Mouse (Mus musculus): ENCODE results near the gene Dap. TPM values are rescaled to one million over a fixed set of nuclear protein-coding genes. Genes with fewer than 3 reads are reported as not detected.

Gene Dap
- total and polyA plus RNA-seq, 3 experiments, result 12.6 to 69.8 (median 15.1) TPM

- peaks cover 58 to 82% of the 10 kb centered on the region in 2 experiments for H3K36me3 ChIP-seq (replicated peaks in 1 of 2; ENCODE audit: control insufficient read depth in 1 of 2, insufficient read depth in 1 of 2, low read length in 1 of 2)
- H3K27ac ChIP-seq (ENCODE audit: insufficient read depth, low read depth), result no peak overlapping the region
- no peak overlapping the region for H3K4me3 ChIP-seq (replicated peaks in 1 of 3; ENCODE audit: low read depth in 2 of 3, low read length in 2 of 3, poor library complexity in 1 of 3)
- H3K4me2 ChIP-seq (ENCODE audit: insufficient read depth, low read depth, poor library complexity, severe bottlenecking), result no peak overlapping the region
- H3K79me2 ChIP-seq (replicated peaks; ENCODE audit: control insufficient read depth, extremely low read depth, insufficient read depth, poor library complexity, severe bottlenecking), result peaks cover 35% of the 10 kb centered on the region
- peaks cover 11% of the 10 kb centered on the region for H3K9me3 ChIP-seq (replicated peaks; ENCODE audit: low read length)
- in situ Hi-C loops (cut with MboI; ENCODE audit: low pct_ligation_motif_present, low pct_unique_long_range_greater_than_20kb, low sequenced_read_pairs) (no loop called here), dilution Hi-C loops (cut with MboI; ENCODE audit: extremely low pct_ligation_motif_present, extremely low pct_unique_long_range_greater_than_20kb, low sequenced_read_pairs) (no loop called here)
- no peaks in the 10 kb centered on the region for H3K27me3 ChIP-seq (replicated peaks)
- peak; percentile 81 for DNase-seq (ENCODE audit: extremely low read depth)
- no peak overlapping the region for H3K9ac ChIP-seq (ENCODE audit: insufficient read depth, low read depth)
- H3K4me1 ChIP-seq (ENCODE audit: control insufficient read depth in 1 of 2, insufficient read depth in 2 of 2), result peaks cover 21 to 80% of the 10 kb centered on the region in 2 experiments
- no peak for TF ChIP-seq POLR2A (IDR thresholded peaks at IDR 0.05; ENCODE audit: low read depth, low read length)
- peak; percentile 46; the same call in 1 of the 2 replicates for TF ChIP-seq IRF4 (IDR thresholded peaks at IDR 0.05; ENCODE audit: low read depth, low read length)
- TF ChIP-seq NELFE (IDR thresholded peaks at IDR 0.05; ENCODE audit: low read depth, low read length), result peak; percentile 38; the same call in 1 of the 2 replicates
- TF ChIP-seq TCF12 (IDR thresholded peaks at IDR 0.05; ENCODE audit: low read depth, low read length), result 0 out of 2 replicates have a peak, but pooled peaks have one; percentile 41
- peak; percentile 55 for TF ChIP-seq ZC3H11A (IDR thresholded peaks at IDR 0.05; ENCODE audit: low read depth, low read length)
- peak; percentile 27 to 94; a peak in 3 of 4 replicates for TF ChIP-seq CTCF (conservative IDR thresholded peaks at IDR 0.05 in 1 of 2, IDR thresholded peaks at IDR 0.05 in 1 of 2; ENCODE audit: low read depth in 2 of 2, low read length in 2 of 2)
- peak; percentile 59; the same call in 1 of the 2 replicates for TF ChIP-seq MAZ (IDR thresholded peaks at IDR 0.05; ENCODE audit: low read depth, low read length)
- no peak for TF ChIP-seq JUN (IDR thresholded peaks at IDR 0.05; ENCODE audit: insufficient read depth, low read depth, low read length)
- peak; percentile 92 for TF ChIP-seq SMC3 (IDR thresholded peaks at IDR 0.05; ENCODE audit: low read depth, low read length)
- peak; percentile 90 for TF ChIP-seq RAD21 (IDR thresholded peaks at IDR 0.05; ENCODE audit: low read depth, low read length)
- peak; percentile 48; the same call in 1 of the 2 replicates for TF ChIP-seq MYC (IDR thresholded peaks at IDR 0.05; ENCODE audit: low read depth, low read length)
- no peak for TF ChIP-seq CHD2 (IDR thresholded peaks at IDR 0.05; ENCODE audit: low read length)
- no peak for TF ChIP-seq POLR2AphosphoS2 (IDR thresholded peaks at IDR 0.05; ENCODE audit: low read depth, low read length)
- TF ChIP-seq MAFK (IDR thresholded peaks at IDR 0.05; ENCODE audit: insufficient replicate concordance, low read length), result peak; percentile 50; the same call in 1 of the 2 replicates
- TF ChIP-seq JUND (conservative IDR thresholded peaks at IDR 0.05; ENCODE audit: low read depth, low read length), result no peak; the same call in 1 of the 2 replicates
- peak; percentile 52 for TF ChIP-seq BHLHE40 (IDR thresholded peaks at IDR 0.05; ENCODE audit: low read depth, low read length)
These were observed 91.6 kb downstream of the Dap start for GRCm38 (mm10) chr15:31315630-31316231.

GRCm38 (mm10) chr15:31317056-31317805 is 93.1 kb downstream of the Dap start:
- Histone ChIP-seq H3K27ac (ENCODE audit: insufficient read depth, low read depth) (peak overlapping the region; percentile 52), H3K4me3 (replicated peaks in 1 of 3; ENCODE audit: low read depth in 2 of 3, low read length in 2 of 3, poor library complexity in 1 of 3) (peak overlapping the region in 1 of 3 experiments; percentile 39), H3K27me3 (replicated peaks) (no peaks in the 10 kb centered on the region), H3K36me3 (replicated peaks in 1 of 2; ENCODE audit: control insufficient read depth in 1 of 2, insufficient read depth in 1 of 2, low read length in 1 of 2) (peaks cover 61 to 84% of the 10 kb centered on the region in 2 experiments), H3K4me1 (ENCODE audit: control insufficient read depth in 1 of 2, insufficient read depth in 2 of 2) (peaks cover 17 to 71% of the 10 kb centered on the region in 2 experiments), H3K4me2 (ENCODE audit: insufficient read depth, low read depth, poor library complexity, severe bottlenecking) (no peak overlapping the region), H3K9me3 (replicated peaks; ENCODE audit: low read length) (peaks cover 11% of the 10 kb centered on the region), H3K79me2 (replicated peaks; ENCODE audit: control insufficient read depth, extremely low read depth, insufficient read depth, poor library complexity, severe bottlenecking) (peaks cover 41% of the 10 kb centered on the region), H3K9ac (ENCODE audit: insufficient read depth, low read depth) (no peak overlapping the region)
- dilution Hi-C loops (cut with MboI; ENCODE audit: extremely low pct_ligation_motif_present, extremely low pct_unique_long_range_greater_than_20kb, low sequenced_read_pairs), result no loop called here
- TF ChIP-seq SMC3 (IDR thresholded peaks at IDR 0.05; ENCODE audit: low read depth, low read length) (no peak), JUN (IDR thresholded peaks at IDR 0.05; ENCODE audit: insufficient read depth, low read depth, low read length) (no peak), NELFE (IDR thresholded peaks at IDR 0.05; ENCODE audit: low read depth, low read length) (no peak), BHLHE40 (IDR thresholded peaks at IDR 0.05; ENCODE audit: low read depth, low read length) (no peak), ZNF384 (IDR thresholded peaks at IDR 0.05; ENCODE audit: low read depth, low read length) (no peak), MAX (IDR thresholded peaks at IDR 0.05; ENCODE audit: low read length) (no peak), ZKSCAN1 (IDR thresholded peaks at IDR 0.05; ENCODE audit: borderline replicate concordance, low read depth, low read length) (no peak), ZC3H11A (IDR thresholded peaks at IDR 0.05; ENCODE audit: low read depth, low read length) (no peak), USF2 (conservative IDR thresholded peaks at IDR 0.05; ENCODE audit: low read depth, low read length) (no peak), UBTF (IDR thresholded peaks at IDR 0.05; ENCODE audit: low read depth, low read length) (no peak), CTCF (conservative IDR thresholded peaks at IDR 0.05 in 1 of 2, IDR thresholded peaks at IDR 0.05 in 1 of 2; ENCODE audit: low read depth in 2 of 2, low read length in 2 of 2) (no peak), MYC (IDR thresholded peaks at IDR 0.05; ENCODE audit: low read depth, low read length) (no peak), E2F4 (IDR thresholded peaks at IDR 0.05; ENCODE audit: insufficient replicate concordance, low read depth, low read length) (no peak), KAT2A (IDR thresholded peaks at IDR 0.05; ENCODE audit: insufficient replicate concordance, low read length) (no peak), NRF1 (IDR thresholded peaks at IDR 0.05; ENCODE audit: low read depth, low read length) (no peak), ELF1 (IDR thresholded peaks at IDR 0.05; ENCODE audit: low read depth, low read length) (no peak), TBP (conservative IDR thresholded peaks at IDR 0.05; ENCODE audit: low read depth, low read length) (no peak)
- in situ Hi-C loops (cut with MboI; ENCODE audit: low pct_ligation_motif_present, low pct_unique_long_range_greater_than_20kb, low sequenced_read_pairs), result no loop called here
- DNase-seq (ENCODE audit: extremely low read depth), result no peak

All from CH12.LX (cell line).